Mouse (Mus musculus) olfactory bulb, adult 2 months (tissue): ENCODE measurements around the gene Lst1.

ENCODE experiments used
- CTCF ChIP-seq: fragments of 200-500 bp; IDR thresholded peaks from 2 replicates; pipeline ENCODE4 v1.5.1; 2012; ENCODE audit warnings: low read depth, mild to moderate bottlenecking, low read length, moderate library complexity; ENCODE audit not compliant: insufficient read depth
- POLR2A ChIP-seq: fragments of 200-500 bp; IDR thresholded peaks from 2 replicates; pipeline ENCODE4 v1.6.1; 2012; ENCODE audit warnings: mild to moderate bottlenecking, low read depth, low read length, moderate library complexity; ENCODE audit not compliant: insufficient read depth

- TF ChIP-seq CTCF (no peak), POLR2A (no peak)
Measured at GRCm38 (mm10) chr17:35218516-35219193, 30.4 kb upstream of the Lst1 start.
